Mouse (Mus musculus) retina, postnatal 7 days (tissue): ENCODE measurements at regions not wholly inside any gene's neighbourhood (a gene's known extent, or its start where the extent isn't known, plus 50 kb on each side); places are given as distances from the start of the nearest gene placed in this dataset.

ENCODE experiments used
- DNase-seq: peaks from one replicate; pipeline ENCODE4 v3.0.0-alpha.2; 2012; ENCODE audit warnings: low read depth, low spot score

DNA sequence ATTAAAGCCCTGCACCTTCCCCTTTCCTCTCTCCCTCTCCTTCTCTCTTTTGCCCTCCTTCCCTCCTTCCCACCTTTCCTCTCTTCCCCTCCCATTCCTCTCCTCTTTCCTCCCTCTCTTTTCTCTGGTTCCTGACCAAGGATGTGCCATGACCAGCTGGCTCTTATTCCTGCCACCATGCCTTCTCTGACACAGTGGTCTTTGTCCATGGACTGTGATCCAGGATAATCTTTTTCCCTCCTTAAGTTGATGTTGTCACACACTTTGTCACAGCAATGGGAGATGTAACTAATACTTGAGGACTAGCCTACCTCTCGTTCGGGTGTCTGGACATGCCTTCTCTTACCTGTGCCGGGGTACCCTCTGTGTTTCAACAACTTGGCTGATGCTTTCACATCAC is 86.4 kb downstream of the Anapc4 start:
- no peak for DNase-seq

- DNase-seq: no peak
Measured at GRCm38 (mm10) chr5:52920722-52921264, 87.0 kb downstream of the Anapc4 start.

DNA sequence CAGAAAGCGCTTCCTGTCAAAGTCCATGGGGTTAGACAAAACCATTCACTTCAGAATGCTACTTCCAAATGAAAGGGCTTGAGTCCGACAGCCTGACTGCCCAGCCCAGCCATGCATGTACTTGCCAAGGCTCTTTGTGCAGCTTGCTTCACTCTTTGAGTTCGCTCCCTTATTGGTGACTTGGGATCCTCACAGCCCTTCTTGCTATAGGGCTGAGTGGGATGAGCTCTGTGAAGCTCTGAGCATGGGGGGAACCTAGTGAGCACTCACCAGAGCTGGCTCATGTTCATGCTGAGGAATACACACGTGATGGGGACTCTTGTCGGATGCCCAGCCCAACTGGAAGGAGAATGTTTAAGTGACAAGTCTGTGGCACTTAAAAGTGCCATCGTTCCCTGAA is 91.2 kb downstream of the Anapc4 start:
- DNase-seq: peak; percentile 2

DNA sequence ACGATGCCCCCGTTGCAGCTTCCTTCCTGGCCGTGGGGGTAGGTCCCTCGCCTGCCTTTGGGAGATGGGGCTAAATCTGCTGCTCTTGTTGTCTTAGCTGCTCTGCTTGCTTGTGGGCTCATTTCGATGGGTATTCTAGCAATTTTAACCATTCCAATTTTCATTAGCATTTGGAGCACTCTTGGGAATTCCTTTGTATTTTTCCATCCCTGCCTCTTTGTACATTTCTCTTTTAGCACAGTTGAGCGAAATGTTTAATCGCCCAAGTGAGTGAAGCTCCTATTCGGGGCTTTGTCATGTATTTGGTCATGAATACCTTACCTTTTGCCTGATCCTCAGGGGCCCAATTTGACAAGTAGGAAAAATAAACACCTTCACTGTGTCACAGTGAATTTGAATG is 95.9 kb downstream of the Anapc4 start:
- no peak for DNase-seq

GRCm38 (mm10) chr5:52933291-52933690 is 99.5 kb downstream of the Anapc4 start:
- DNase-seq: no peak

DNA sequence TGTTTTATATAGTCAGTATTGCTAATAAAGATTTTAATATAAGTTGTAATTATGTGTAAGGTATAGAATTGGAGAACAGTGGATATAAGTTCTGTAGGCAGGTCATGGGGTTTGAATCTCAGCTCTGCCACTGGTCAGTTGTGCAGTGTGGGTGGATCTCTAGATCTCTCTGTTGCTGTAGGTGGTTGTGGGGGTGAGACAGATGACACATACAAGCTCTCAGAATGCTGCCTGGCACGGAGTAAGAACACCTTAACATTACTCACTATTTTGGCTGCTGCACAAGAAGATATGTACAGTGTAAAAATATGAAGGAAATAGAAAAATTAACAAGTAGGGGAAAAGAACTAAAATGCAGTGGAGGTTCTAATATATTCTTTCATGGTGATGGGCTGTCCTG is 100.3 kb upstream of the Slc34a2 start:
- no peak for DNase-seq

GRCm38 (mm10) chr5:52939994-52940393 is 97.9 kb upstream of the Slc34a2 start:
- no peak for DNase-seq

DNA sequence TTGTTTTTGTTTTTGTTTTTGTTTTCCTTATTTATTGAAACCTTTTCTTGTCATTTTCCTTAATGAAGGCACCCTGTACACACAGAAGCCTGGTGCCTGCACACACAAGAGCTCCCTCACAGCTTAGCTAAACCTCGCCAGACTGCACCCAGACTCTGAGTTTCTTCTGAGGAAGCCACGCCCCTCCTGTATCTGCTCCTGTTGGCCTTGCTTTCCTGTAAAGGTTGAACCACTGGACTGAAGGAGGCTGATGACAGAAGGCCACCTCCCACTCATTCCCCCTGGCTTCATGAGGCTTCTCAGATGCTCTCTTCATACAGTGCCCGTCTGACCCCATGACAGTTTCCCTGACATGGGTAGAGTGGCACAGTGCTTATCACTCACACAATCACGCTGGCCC is 97.2 kb upstream of the Slc34a2 start:
- no peak for DNase-seq

- DNase-seq: no peak
Measured at GRCm38 (mm10) chr5:52953875-52954274, 84.0 kb upstream of the Slc34a2 start.

GRCm38 (mm10) chr5:52954713-52955112 is 83.2 kb upstream of the Slc34a2 start:
- DNase-seq: no peak

DNA sequence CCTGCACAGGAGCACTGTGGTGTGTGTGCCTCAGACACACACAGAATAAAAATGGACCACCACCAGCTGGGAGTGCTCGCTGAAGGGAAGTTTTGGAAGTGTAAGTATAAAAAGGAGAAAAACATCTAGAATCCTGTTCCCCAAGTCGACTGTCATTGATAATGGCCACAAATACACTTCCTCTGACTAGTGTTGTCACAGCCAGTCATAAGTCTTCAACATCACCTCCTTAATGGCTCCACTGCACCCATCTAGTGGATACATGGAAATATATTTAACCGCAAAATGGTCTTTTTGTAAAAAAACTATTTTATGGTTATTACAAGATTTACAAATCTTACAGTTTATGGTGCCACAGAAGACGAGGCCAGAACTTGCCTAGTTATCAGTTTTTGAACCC is 73.7 kb upstream of the Slc34a2 start:
- no peak for DNase-seq

GRCm38 (mm10) chr5:52971811-52972210 is 66.1 kb upstream of the Slc34a2 start:
- no peak for DNase-seq

- DNase-seq: no peak
Measured at GRCm38 (mm10) chr5:52973003-52973402, 64.9 kb upstream of the Slc34a2 start.

GRCm38 (mm10) chr5:52975557-52976088 is 62.3 kb upstream of the Slc34a2 start:
- no peak for DNase-seq

DNA sequence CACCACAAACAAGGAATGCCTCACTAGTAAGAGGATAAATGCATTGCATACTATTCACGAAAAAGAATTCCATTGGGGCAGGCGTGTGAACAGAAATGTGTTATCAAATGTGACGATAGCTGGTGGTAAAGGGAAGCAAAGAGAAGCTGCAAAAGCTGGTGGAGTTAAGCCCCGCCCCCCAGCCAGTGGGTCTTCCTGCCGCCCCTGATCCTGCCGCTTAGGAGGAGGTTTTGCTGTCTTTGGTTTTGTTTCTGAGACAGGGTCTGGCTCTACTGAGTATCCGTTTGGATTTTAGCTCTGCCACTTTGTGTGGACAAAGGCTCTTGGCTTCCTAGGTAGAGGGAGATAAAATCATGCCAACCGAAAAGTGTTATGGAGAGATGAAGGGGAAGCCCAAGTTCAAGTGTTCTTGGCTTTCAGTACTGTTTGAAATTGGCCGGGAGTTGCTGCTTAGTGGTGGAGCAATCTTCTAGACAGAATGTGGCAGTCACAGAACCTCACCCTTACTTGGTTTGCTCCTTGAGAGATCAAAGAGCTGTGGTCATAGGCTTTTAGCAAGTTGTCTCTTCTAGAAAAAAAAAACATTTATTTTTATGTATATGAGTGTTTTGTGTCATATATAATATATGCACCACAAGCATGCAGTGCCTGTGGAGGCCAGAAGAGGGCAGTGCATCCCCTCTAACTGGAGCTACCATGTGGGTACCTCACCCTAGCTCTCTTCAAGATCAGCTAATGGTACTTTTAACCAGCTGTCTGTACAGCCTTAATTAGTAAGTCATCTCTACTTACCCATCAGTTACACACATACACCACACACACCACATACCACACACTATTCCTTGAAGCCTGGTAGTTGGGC is 59.8 kb upstream of the Slc34a2 start:
- no peak for DNase-seq

- no peak for DNase-seq
Measured at GRCm38 (mm10) chr5:52979458-52979857, 58.4 kb upstream of the Slc34a2 start.

DNA sequence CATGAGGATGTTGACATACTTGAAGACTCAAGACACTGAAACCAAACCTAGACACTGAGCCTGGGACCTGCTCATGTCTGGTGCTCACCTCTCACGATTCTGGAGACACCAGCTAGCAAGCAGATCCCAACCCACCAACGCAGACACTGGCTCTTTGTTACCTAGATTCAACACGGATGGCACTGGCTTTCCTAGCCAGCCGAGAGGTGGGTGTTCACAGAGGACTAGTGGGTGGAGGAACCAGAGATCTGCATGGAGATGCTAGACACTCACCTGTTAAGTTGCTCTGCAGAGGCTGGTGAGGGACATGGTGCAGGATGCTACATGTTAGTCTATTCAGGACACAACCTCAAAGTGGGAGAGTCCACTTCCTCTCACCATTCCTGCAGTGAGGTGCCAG is 55.8 kb upstream of the Slc34a2 start:
- DNase-seq: no peak

- no peak for DNase-seq
Measured at GRCm38 (mm10) chr5:52982741-52983140, 55.1 kb upstream of the Slc34a2 start.
